15 mouse cellular contexts compared by ENCODE assay signal in the genomic region with DNA sequence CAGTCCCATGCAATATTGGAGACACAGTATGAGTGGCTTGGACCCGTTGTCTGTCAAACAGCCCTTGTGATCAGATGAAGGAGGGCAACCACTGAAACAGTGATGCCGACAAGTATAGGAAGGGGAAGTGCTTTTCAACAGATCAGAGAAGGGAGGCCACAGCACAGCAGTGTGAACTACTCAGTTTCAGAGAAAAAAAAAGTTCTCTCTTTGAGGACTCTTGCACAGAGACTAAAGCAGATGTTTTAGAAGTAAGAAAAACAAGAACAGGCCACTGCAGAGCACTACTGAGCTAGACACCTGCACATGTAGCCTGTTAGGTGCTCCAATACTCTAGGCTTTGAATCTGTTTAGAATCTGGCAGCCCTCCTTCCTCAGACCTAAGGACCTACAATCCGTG.
"Had no signal": no experiment of that assay in that cellular context is flagged by ENCODE, and none has a peak within 500 bp of the region (broad histone marks: within the 10 kb centered on the region; RNA-seq: fewer than 3 reads in every experiment).

No protein-coding gene starts in this region.

- H3K27ac ChIP-seq: kidney, postnatal 0 days; layer of hippocampus, adult 2 months; liver, embryonic 13.5 days; neural tube, embryonic 12.5 days; neural tube, embryonic 15.5 days; stomach, postnatal 0 days had no signal

- DNase-seq: kidney, adult 2 months; kidney, postnatal 25 days; layer of hippocampus, adult 9-11 months; liver, embryonic 13.5 days; lung, adult 2 months; lung, postnatal 36 days; midbrain, embryonic 14.5 days; retina, postnatal 1 day; right cerebral cortex, postnatal 25 days had no signal

- H3K27me3 ChIP-seq: liver, embryonic 13.5 days; neural tube, embryonic 12.5 days; neural tube, embryonic 15.5 days had no signal

- H3K36me3 ChIP-seq: liver, embryonic 13.5 days; neural tube, embryonic 12.5 days; neural tube, embryonic 15.5 days had no signal

- H3K4me2 ChIP-seq: liver, embryonic 13.5 days; midbrain, embryonic 11.5 days; neural tube, embryonic 12.5 days; neural tube, embryonic 15.5 days had no signal

- H3K9ac ChIP-seq: liver, embryonic 13.5 days; neural tube, embryonic 12.5 days; neural tube, embryonic 15.5 days had no signal

- H3K9me3 ChIP-seq: liver, embryonic 13.5 days; neural tube, embryonic 12.5 days; neural tube, embryonic 15.5 days had no signal

- H3K4me3 ChIP-seq: layer of hippocampus, adult 2 months; liver, embryonic 13.5 days; neural tube, embryonic 12.5 days; neural tube, embryonic 15.5 days had no signal

- H3K4me1 ChIP-seq: liver, embryonic 13.5 days; neural tube, embryonic 12.5 days had no signal
